Mouse (Mus musculus): Measurements from ENCODE around the gene A2m. TPM values are rescaled to one million over a fixed set of nuclear protein-coding genes. Genes with fewer than 3 reads are reported as not detected.

Gene A2m
- 1 to 10 TPM; 2.6 to 2.8 TPM for total RNA-seq (2021)
- long read RNA-seq, experiment 1, partial matches to known transcripts = 1 of 1 reads
- long read RNA-seq, experiment 1, other reads (novel, unspliced or antisense) = 0 of 1 reads
- long read RNA-seq, experiment 2, partial matches to known transcripts = 0 of 7 reads
- long read RNA-seq, experiment 2, other reads (novel, unspliced or antisense) = 7 of 7 reads

DNA sequence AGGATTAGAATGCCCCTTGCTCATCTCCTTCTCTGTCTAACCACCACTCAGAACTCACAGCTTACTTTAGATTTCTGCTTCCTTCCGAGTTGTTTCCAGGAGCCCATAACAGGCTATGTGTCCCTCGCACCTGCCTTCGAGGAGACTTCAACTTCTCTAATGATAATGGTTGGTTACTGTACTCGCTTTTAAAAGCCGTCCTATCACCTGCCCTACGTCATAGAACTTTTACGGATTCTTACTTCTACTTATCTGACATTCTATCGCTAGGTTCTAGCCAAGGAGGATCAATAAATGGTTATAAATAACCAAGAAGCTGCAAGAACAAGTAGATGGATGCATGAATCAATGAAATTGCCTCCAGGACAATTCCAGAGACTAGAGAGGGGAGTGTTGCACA, at the start of gene A2m:
Gene A2m (plus strand): TSS at position 301 of the 400 bp plus-strand sequence.
- intact Hi-C loops (cut with DNase I) = no loop called here
- DNase-seq (ENCODE audit: low spot score in 2 of 2) = no peak

DNA sequence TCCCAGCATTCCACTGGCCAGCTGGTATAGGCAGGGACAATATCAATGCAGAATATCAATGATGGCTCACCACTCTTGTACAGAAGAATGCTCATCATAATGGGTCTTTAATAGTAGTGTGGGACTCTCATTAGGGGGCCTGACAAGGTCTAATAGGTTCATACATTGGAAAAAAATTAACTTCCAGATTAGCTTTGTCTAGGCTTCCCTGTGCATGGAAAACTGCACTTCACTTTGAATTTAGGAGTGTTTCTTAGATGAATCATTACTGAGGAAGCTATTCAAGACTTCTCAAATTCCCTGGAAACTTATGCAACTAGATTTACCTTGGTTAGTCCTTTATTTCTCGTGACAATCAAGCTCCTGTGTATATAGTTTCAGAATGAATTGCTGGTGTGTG, 45.0 kb upstream of the A2m start:
- DNase-seq (ENCODE audit: low spot score in 2 of 2) = no peak
- intact Hi-C loops (cut with DNase I) = no loop called here

DNA sequence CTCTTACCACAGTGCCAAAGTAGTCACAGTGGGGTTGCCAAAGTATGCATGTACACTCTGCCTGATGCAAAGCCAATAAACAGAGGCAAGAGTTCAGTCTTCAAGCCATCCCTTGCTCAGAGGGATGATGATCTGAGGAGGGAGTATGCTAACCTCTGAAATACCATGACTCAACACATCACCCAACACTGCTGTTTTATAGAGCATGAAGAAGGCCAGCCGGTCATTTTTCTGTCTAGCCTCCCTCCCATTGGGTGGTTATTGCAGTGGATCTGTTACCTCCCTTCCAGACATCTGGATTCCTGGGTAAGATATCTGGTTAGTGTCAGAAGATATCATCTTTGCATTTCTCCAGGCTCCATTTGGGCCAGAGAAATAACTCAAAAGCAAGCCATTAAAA, 34.2 kb upstream of the A2m start:
- DNase-seq (ENCODE audit: low spot score in 2 of 2) = no peak
- intact Hi-C loops (cut with DNase I) = no loop called here

DNA sequence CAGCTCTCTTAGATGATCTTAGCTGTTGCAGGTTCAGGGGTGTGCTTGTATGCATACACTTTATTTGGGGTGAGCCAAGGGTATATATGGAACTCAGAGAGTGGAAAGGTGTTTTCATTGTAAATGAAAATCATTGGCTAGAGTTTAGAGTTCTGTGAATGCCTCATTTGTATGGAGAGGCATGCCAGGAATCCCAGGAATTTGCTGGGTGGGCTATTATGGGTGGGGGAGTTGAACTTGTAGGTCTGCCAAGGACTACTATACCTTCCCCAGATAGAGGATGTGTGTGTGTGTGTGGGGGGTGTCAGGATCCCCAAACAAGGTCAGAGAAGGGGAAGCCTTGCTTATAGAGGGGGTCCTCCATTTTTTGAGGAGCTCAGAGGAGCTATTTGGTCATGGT, 27.3 kb upstream of the A2m start:
- intact Hi-C loops (cut with DNase I) = no loop called here
- DNase-seq (ENCODE audit: low spot score in 2 of 2) = no peak

DNA sequence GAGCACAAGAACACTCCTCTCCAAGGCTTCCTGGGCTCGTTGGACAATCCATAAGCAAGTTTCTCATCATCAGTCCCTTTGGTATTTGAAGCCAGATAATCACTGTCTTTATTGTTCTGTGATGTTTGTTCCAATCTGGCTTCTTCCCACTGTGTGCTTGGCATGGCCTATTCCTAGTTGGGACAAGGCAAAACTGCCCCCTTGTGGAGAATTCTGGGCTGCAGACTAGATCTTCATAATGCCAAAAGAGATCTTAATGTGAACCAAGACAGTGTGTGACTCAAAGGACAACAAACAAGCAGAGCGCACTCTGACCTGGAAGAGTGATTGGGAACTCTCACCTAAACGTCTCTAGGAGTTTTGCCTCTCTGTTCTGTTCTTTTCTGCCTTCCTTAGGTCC, 23.4 kb upstream of the A2m start:
- intact Hi-C loops (cut with DNase I) = no loop called here
- peak; percentile 2 to 8 for DNase-seq (ENCODE audit: low spot score in 2 of 2)

DNA sequence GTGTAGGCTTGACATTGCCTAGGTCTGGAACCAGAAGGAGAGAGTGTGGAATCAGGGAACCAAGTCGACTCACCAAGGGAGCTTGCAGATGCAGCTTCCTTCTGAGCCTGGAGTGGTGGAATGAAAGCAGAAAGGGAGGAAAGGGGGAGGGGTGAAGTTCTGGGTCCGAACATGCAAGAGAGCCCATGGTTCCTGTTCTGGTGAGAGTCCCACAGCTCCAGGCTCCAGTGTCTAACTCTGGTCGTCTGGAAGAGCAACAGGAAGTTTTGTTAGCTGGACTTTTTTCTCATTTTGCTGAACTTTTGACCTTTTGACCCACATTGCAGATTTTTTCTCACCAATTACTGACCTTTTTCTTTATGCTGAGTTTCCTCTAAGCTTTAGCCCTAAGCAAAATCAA, 17.7 kb upstream of the A2m start:
- intact Hi-C loops (cut with DNase I) = no loop called here
- DNase-seq (ENCODE audit: low spot score in 2 of 2) = no peak

DNA sequence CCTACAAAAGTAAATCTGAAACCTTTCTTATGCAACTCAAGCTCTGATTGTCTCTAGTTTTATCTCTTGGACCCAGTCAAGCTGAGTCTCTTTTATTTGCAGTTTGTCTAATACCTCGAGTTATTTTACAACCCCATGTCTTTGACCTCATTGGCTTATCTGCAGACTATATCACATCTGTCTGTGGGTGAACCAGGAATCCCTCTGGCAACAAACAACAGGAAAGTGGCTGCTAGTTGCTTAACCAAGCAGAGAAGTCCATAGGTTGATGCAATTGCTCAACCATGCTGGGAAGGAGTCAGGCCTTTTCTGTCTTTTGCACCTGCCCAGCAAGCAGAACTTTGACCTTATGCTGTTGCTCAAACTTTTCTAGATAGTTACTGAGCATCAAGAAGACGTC, 12.7 kb upstream of the A2m start:
- intact Hi-C loops (cut with DNase I) = no loop called here
- no peak for DNase-seq (ENCODE audit: low spot score in 2 of 2)

DNA sequence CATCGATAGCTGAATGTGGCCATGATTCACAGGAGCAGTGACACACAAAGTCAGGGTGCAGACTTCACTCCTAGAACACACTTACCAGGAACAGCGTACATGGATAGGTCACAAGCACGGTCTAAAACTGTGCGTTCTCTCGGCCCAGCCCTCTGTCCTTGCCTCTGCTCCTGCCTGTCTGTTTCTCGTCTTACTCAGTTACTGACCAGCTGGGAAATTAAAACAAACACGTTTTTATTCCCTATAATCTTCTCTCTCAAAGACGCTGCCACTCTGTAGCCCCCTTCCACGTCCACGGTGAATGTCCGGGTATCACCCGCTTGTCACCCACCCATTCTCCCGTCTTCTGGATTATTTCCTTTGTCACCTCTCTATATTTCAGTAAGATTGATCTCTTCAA, 656 bp upstream of the A2m start:
- no peak for DNase-seq (ENCODE audit: low spot score in 2 of 2)
- intact Hi-C loops (cut with DNase I) = no loop called here

DNA sequence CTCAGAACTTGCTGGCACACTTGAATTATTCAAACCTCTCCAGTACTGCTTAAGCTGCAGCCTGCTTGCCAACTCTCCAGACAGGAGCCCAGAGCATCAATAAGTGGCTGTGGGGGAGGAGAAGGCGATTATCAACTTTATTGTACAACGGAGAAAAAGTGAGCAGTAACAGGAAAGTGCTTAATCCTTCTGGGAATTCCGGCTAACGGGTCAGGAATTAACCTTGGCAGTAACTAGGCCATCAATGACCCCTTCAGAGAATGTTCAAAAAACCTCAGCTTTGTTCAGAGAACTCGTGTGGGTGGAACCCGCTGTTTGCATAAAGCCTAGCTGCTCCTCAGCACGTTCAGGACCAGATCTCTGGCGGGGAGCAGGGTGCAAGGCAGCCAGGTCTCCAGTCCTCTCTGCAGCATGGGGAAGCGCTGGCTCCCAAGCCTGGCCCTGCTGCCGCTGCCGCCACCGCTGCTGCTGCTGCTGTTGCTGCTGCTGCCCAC, 749 bp downstream of the A2m start:
- peak; percentile 4 to 9 for DNase-seq (ENCODE audit: low spot score in 2 of 2)
- intact Hi-C loops (cut with DNase I) = no loop called here

DNA sequence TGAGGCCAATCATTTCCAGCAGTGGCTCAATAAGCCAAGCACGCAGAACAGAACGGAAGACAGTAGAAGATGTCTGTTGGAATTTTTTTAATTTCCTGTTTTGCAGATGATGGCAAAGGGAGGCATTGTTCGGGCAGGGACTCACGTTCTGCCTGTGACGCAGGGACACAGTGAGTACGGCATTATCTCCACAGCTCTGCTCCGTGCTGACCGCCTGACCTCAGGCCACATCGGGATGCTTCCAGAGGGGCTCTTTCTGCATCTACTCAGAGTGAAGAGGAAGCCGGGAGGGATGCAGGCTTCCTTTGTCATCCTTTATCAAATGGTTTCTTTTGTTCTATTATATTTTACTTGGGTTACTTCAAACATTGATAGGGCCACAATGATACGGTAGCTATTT, 13.3 kb downstream of the A2m start:
- intact Hi-C loops (cut with DNase I) = no loop called here
- DNase-seq (ENCODE audit: low spot score in 2 of 2) = no peak

Other genes starting within 250 kb of the A2m start
- 10 to 100 TPM; 70.3 to 71.7 TPM for gene Iqsec3, start 161.7 kb upstream of the A2m start, total RNA-seq (2021)
- not detected for gene Gm7298, start 97.6 kb downstream of the A2m start, total RNA-seq (2021)
- gene Mug1, start 203.2 kb downstream of the A2m start, total RNA-seq (2021) = not detected